Mouse (Mus musculus) R1 (cell line): ENCODE results near the gene Shroom3.

Source experiments
- DNase-seq: peaks from one replicate; pipeline ENCODE4 v3.0.0-alpha.2; 2018; ENCODE audit warnings: low read depth, low spot score

Shroom3 gene

DNA sequence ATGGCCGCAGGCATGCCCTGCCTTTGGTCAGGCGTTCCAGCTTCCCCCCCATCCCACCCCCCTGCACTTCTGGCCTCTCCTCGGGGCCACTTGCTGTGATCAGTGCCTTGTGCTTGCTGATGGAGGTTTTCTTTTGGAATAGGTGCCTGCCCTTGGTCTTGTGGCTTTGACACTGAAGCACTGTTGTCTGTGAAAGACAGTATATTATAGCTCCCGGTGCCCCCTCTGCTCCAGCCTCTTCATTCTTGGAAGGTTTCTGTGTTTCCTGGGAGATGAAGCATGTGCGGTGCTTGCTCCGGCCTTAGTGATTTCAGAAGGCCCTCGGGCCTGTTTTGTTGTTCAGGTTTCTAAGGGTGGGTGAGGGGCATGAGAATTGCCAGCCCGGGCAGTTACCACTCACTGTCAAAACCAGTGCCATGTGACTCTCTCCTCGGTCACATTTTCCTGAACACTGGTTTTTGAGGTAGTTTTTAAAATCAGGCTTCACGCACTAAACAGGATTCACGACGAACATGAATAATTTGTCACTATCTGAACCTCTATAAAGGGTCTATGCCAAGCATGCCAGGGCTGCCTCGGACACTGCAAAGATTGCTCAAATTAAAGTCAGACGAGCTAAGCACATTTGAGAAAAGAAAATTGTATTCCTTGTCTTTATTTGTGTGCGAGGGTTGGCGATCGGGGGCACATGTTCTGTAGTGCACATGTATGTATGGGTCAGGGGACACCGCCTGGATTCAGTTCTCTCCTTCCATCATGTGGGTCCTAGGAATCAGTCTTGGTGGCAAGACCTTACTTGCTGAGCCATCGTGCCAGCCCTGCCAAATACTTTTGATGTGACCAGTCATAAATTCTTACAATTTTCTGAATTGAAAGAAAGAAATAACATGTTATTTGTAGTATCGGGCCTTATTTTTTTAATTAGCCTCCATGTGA is 160.9 kb downstream of the Shroom3 start:
- DNase-seq, result no peak

DNA sequence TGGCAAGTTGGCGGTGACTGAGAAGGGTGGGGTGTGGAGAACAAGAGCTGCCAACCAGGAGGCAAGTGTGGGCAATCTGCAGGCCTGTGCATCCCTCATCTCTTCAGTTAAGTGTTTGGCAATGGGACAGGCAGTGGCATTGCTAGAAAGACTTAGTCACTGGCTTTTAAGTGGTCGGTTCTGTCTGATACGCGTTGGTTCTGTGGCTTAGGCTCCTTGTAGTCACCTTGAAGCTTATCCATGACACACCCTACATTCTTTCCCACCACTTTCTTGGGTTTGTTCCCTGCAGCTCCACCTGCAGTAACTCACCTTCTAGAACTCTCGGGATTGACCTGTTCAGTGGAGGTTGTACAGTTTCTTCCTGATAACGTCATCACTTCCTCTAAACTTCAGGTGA is 166.5 kb downstream of the Shroom3 start:
- peak; percentile 89 for DNase-seq

DNA sequence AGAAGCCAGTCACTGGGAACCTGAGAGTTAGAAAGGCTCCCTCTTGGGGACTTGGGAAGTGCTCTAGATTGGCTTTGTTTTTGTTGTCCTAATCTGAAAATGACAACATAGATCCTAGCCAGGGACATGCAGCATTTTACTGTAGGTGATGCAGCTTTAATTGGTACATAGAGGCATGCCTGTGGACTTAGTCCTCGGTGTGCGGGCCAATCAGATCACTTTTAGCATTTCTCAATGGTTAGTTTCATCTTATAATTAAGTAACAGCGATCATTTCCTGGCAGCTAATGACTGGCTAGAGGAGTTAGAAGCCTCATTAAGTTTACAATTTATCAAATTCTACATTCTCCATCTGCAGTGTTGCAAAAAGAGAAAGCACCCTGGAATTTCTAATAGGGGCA is 167.7 kb downstream of the Shroom3 start:
- no peak for DNase-seq

DNA sequence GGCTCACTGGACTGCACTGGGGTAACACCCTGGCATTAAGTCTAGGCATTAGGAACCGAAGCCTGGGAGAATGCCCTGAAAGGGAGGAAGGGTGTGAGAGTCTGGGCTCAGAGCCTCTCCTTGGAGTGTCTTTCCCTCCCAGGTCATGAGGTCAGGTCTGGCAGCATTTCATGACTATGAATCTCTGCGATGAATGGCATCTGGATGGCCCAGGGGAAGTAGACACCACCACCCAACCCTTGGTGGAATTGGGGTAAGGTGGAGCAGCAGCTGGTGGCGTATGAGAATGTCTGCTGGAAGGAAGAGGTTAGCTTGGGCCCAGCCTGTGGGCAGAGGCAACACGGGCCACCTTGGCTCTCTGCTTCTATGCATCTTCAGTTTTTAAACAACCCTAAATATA is 171.7 kb downstream of the Shroom3 start:
- DNase-seq, result no peak

DNA sequence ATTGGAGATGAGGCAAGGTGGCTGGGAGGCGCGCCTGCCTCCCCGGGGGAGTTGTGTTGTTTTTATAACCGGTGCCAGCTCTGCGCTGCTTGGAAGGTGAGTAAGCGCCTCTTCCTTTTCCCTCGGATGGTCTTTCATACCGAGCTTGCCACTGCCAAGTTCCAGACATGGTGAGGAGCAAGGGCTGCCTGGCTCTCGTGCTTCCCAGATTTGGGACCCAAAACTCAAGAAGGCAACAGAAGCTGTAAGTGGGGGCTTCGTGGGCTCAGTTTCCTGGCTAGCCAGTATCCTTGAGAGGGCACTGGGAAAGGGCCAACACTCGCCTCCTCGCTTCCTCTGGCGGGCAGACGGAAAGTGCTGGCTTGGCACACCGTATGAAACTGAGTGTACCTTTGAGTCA is 173.1 kb downstream of the Shroom3 start:
- no peak for DNase-seq

DNA sequence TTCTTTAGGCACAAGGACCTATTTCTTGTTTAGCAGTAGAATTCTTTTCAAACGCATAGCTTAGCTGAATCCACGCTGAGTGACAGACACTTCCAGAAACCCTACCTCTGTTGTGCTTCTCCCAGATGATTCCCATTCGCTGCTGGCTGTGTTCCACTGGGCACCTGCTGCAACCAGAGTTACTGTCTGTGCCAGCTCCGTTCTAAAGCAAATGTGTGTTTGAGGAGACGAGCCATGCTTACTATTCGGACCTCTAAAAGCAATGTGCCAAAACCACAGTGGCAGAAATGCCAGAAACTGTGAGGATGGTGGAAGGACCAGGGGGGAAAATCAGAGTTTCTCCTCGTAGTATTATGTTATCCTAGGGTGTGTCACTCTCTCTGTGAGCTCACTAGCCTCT is 173.9 kb downstream of the Shroom3 start:
- DNase-seq, result no peak

DNA sequence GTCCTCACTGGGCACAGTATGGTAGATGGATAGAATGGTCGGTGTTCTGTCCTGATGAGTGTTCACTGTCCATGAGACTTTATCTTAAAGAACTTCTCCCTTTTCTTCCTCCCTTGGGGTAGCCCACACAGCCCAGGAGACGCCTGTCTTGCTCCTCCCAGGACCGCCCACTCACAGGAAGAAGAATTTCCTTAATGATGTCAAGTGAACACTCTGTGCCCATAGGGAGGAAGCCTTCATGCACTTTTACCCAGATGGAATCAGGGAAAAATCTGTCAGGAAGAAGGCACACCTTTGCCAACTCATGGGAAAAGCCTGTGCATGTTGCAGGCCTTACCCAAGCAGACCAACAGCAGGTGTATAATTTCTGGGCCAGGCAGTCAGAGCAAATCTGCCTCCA is 174.9 kb downstream of the Shroom3 start:
- no peak for DNase-seq

DNA sequence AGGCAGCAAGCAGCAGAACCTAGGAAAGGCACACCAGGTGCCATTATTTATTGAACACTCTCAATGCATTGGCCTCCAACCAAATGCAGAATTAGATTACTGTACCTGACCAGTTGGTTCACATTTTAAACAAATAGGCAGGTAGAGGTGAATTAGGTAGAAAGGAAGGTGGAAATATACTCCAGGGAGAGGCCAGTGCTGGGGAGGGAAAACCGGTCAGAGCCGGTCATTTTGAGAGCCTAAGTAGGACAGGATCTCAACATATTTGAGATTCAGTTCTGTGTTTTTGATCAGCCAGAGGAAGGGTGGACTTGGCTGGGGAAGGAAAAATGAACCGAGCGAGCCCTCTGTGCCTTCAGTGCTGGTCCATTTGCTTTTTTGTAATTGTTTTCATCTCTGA is 175.3 kb downstream of the Shroom3 start:
- DNase-seq, result no peak

DNA sequence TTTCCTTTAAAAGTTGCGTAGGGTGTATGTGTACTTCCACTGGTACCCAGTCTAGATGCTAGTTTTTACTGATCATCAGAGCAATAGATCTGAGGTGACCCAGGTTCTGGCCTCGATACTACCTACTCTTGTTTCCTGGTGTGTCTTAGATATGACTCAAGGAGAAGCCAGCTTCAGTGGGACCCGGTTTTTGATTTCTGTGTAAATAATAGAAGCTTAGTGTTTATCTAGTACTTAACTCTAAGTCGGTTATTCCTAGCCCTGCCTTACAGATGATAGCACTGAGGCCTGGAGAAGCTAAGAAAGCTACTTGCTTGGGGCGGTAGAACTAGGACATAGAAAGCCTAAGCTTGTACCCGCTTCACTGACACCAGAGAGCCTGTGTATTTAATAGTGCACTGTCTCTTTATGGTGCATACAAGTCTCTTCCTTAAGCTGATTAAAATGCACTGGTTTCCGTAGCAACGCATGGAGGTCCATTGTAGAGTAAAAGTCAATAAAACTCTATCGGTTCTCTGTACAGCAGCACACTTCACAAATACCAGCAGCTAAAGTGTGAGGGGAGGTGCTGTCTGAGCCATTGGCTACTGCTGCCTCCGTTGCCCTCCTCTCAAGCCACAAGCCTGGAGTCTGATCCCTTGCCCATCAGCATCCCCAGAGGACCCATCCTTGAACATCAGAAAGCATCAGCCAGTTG is 178.3 kb downstream of the Shroom3 start:
- peak; percentile 21 for DNase-seq

DNA sequence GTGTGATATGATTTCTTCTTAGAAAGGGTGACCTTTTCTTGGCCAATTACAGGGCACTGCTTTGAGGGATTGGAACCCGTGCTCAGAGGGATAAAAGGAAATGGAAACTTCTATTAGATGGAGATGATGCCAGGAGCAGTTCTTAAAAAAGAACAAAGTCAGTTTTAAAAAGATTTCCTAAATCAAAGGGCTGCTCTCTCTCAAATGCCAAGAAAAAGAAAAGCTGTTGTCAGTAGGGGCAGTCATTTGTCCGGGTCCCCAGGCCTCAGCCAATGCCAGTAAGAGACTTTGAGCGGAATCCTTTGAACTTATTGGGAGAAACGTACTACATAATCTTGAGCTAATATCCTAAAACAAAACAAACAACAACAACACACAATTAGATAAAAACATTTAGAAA is 181.9 kb downstream of the Shroom3 start:
- no peak for DNase-seq

DNA sequence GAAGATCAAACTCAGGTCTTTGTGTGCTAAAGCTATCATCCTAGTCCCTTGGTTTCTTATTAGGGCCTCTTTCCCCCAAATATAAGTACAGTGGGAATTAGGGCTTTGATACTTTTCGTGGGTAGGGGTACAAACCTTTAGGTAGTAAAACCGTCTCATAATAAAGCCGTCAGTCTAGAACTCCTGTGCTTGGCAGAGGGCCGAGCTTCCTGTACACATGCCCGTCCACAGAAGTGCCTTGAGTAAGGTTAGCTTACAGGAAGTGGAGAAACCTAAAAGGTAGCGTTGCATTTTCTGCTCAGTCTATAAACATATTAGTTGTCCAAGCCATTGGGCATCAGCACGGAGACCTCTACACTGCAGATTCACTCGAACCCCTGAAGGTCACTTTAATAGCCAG is 183.3 kb downstream of the Shroom3 start:
- DNase-seq, result no peak

DNA sequence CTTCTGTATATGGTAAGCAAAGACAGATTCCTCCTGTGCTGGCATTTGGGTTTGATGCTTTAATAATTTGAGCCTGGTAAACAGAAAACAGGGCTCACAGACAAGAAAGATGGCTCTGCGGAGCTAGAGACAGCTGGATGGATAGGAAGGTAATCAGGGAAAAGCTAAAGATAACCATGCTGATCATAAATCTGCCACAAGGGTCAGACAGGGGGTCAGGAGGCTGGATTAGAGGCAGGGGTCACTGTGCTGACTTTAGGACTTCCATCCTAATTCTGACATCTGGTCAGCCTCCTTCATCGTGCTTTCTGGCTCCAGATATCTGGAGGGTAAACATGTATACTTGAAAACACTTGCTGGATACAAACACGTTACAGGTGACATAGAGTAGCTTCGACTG is 184.0 kb downstream of the Shroom3 start:
- no peak for DNase-seq

DNA sequence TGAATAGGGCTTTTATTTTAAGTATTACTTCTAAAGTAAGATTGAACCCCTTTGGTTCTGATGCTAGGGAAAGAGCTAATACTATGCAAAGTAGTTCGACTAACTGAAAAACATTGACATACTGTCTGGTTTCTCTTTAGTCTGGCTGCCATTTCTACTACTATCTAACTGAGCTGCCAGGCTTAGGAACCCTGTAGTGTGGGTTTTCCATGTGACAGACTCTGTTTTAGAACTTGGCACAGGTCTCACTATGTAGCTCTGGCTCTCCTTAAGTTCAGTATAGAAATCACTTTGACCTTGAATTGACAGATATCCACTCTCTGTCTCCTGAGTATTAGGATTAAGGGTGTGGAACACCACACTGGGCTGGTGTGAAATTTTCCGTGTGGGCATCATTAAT is 185.0 kb downstream of the Shroom3 start:
- DNase-seq, result no peak

DNA sequence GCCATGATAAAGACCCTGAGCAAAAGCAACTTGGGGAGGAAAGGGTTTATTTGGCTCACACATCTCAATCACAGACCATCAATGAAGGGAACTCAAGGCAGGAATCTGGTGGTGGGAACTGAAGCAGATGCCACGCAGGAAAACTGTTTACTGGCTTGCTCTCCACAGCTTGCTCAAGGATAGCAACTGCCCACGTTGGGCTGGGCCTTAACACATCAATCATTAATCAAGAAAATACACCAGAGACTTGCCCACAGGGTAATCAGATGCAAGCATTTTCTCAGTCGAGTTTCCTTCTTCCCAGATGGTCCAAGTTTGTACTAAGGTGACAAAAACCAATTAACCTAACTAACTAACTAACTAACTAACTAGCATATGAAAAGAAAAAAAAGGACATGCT is 187.8 kb downstream of the Shroom3 start:
- DNase-seq, result no peak

DNA sequence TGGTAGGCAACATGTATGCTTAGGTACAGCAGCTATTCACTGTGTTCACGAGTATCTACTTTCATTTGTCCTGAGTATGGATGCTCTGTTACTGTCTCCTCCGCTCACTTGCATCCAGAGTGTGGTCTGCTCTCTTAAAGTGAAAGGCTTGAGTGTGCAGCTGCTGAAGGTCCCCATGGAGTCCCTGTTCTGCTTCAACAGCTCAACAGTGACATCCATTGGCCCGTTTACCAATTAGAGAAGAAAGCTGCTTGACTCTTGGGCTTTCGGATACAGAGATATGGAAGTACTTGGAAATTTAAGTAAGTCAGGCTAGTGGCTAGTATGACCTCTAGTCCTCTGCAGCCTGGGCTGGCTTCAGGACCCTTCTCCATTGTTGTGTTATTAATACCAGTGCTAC is 188.9 kb downstream of the Shroom3 start:
- DNase-seq, result no peak

DNA sequence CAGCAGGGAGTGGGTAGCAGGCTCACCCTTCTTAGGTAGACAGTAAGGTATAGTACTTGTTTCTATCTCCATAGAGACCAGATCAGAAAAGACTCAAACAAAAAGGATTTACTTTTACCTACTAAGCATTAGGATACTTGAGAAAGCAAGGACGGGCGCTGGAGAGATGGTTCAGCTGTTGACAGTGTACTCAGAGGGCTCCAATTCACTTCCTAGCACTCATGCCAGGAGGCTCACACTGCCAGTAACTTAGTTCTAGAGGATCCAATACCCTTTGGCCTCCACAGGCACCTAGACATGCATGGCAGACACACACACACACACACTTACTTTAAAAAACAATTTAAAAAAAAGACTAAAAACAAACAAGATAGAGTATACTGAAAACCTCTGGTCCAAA is 189.8 kb downstream of the Shroom3 start:
- no peak for DNase-seq

DNA sequence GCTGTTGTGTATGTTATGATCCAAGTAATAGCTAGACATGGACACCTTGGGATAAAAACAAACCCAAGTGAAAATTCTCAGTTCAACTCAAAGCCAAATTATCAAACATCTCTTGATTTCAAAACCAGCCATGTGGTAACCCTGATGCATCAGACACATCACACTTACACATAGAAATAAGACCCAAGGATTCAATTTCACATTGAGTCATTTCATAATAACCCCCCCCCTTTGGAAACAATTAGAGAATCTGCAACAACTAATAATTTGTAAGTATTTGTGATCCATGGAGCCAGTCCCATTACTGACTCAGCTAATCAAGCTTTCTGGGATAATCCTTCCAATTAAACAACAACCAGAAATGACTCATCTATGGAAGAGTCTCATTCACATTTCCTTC is 190.3 kb downstream of the Shroom3 start:
- DNase-seq, result no peak

DNA sequence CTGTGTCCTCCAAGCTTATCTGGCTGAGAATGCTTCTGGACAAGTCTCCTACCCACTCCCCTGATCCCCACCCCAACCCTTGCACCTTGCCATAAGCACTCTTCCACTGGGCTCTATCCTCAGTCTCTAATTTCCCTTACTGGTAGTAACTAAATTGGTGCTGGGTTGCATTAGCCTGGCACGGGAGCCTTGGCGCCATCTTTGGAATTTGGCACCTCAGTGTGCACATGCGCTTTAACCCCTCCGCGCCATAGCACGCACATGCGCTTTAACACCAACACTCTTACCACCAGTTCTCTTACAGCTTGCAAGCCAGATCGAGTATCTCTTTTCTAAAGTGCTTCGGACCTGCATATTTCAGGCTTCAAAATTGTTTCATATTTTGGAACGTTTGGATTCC is 192.6 kb downstream of the Shroom3 start:
- DNase-seq, result no peak

DNA sequence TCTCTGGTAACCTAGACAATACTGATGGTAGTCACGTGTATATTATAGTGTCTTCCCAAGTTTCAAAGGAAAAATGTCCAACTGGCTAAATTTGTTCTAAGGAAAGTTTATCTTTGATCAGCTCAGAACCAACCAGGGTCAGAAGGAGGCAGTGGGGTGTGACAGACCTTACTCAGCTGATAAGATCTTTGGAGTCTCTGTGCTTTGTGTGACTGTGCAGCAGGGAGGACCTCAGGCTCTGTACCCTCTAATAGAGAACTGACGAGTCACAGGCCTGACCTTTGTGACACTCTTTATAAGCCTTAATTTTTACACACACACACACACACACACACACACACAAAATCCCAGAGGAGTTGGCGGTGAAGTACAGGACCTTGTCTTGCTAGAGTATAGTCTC is 193.9 kb downstream of the Shroom3 start:
- no peak for DNase-seq

DNA sequence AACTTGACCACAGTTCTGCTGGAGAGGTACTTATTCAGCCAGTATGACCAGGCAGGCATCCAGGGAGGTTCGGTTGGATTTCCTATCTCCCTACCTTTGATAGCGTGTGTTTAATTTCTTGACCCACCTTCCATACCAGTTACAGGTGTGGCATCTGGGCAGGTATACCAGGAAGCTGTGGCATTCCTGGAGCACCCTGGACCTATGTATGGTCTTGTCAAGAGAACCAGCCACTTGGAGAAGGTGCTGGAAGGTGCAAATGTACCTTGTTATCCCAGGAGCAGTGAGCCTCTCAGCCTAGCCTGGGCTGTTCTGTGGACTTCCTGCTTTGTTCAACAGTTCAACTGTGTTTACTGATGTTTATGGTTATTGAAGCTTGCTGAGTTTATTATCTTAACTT is 197.2 kb downstream of the Shroom3 start:
- DNase-seq, result no peak

DNA sequence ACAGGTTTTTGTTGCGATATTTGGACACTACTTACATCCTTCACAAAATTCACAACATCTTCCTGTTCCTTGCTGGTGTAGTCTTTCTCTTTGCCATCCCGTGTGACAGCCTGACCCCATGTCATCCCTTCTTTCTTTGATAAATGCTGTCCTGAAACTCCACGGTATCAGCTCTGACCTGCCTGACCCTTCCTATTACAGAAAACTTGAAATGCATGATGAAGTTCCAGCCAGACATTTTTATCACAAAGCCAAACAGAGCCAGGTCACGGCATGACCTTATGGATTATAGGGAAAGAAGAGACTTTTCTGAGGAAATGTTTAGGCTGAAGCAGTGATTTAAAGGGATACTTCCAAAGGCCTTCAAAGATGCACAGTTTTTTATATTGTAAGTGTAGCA is 197.7 kb downstream of the Shroom3 start:
- no peak for DNase-seq

DNA sequence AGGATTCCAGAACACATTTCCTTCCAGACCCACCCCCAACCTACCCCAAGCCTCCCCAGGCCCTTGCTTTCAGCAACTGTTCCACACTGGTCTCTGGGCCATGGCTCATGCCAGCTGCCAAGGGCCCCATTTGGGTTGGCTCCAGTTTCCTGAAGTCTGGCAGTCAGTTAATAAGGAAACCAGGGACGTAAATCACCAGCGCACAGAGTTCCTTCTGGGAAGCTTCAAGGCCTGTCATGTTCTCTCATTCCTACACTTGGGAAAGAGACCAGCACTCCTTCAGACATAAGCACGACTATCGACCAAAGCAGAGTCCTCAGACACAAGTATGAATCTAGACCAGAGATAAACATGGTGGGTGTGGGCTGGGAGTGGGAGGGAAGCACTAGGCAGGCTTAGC is 202.9 kb downstream of the Shroom3 start:
- no peak for DNase-seq

DNA sequence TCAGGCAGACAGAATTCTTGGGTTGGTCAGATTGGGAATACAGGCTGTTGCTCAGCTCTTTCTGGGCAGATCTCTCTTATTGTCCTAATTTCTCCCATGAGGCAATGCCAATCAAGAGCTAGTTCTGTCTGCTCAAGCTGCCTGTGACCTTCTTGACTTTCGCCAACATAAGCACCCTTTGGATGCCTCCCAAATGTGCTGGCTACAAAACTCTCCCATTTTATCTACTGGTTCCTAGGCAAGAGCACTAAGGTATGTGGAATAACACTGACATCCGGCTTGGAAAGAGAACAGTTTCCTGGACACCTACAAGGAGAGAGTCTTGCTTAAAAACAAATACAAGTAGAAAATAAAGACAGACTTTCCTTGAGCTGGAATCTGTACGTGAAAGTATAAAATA is 204.3 kb downstream of the Shroom3 start:
- peak; percentile 12 for DNase-seq
